Mouse (Mus musculus): ENCODE results near the gene Mctp2. TPM values are rescaled to one million over a fixed set of nuclear protein-coding genes. Genes with fewer than 3 reads are reported as not detected.

Gene Mctp2
- polyA plus RNA-seq, 1 experiment from 2014 or later = 4.1 TPM

GRCm38 (mm10) chr7:72145726-72146520 is 160.5 kb downstream of the Mctp2 start:
- DNase-seq (ENCODE audit: low spot score) (no peak), ATAC-seq (replicated peaks; ENCODE audit: low FRiP score, low read depth) (no peak)
- Histone ChIP-seq H3K36me3 (ENCODE audit: insufficient read depth, low read length) (no peaks in the 10 kb centered on the region), H3K9ac (ENCODE audit: low read depth, low read length) (no peak overlapping the region), H3K9me3 (replicated peaks; ENCODE audit: low read length) (no peaks in the 10 kb centered on the region), H3K4me1 (replicated peaks; ENCODE audit: insufficient read depth, low read length) (no peaks in the 10 kb centered on the region), H3K4me2 (ENCODE audit: low read length) (no peak overlapping the region), H3K4me3 (replicated peaks; ENCODE audit: low read depth, low read length) (no peak overlapping the region), H3K27me3 (ENCODE audit: insufficient read depth, low read length) (no peaks in the 10 kb centered on the region), H3K27ac (no peak overlapping the region)
- 71% methylated on average over 17 of the region's 17 CpGs for WGBS
- TF ChIP-seq CTCF (IDR thresholded peaks at IDR 0.05; ENCODE audit: low read depth) = no peak

GRCm38 (mm10) chr7:72138701-72139100 is 167.7 kb downstream of the Mctp2 start:
- Histone ChIP-seq H3K9me3 (replicated peaks; ENCODE audit: low read length) (no peaks in the 10 kb centered on the region), H3K4me1 (replicated peaks; ENCODE audit: insufficient read depth, low read length) (no peaks in the 10 kb centered on the region), H3K27ac (no peak overlapping the region), H3K4me2 (ENCODE audit: low read length) (no peak overlapping the region), H3K27me3 (ENCODE audit: insufficient read depth, low read length) (no peaks in the 10 kb centered on the region), H3K9ac (ENCODE audit: low read depth, low read length) (no peak overlapping the region), H3K36me3 (ENCODE audit: insufficient read depth, low read length) (no peaks in the 10 kb centered on the region), H3K4me3 (replicated peaks; ENCODE audit: low read depth, low read length) (no peak overlapping the region)
- 94% methylated on average over 4 of the region's 4 CpGs for WGBS
- TF ChIP-seq CTCF (IDR thresholded peaks at IDR 0.05; ENCODE audit: low read depth) = no peak
- no peak for ATAC-seq (replicated peaks; ENCODE audit: low FRiP score, low read depth)
- no peak for DNase-seq (ENCODE audit: low spot score)

- Histone ChIP-seq H3K27ac (no peak overlapping the region), H3K36me3 (ENCODE audit: insufficient read depth, low read length) (no peaks in the 10 kb centered on the region), H3K9ac (ENCODE audit: low read depth, low read length) (no peak overlapping the region), H3K4me1 (replicated peaks; ENCODE audit: insufficient read depth, low read length) (no peaks in the 10 kb centered on the region), H3K27me3 (ENCODE audit: insufficient read depth, low read length) (no peaks in the 10 kb centered on the region), H3K4me3 (replicated peaks; ENCODE audit: low read depth, low read length) (no peak overlapping the region), H3K4me2 (ENCODE audit: low read length) (no peak overlapping the region), H3K9me3 (replicated peaks; ENCODE audit: low read length) (no peaks in the 10 kb centered on the region)
- DNase-seq (ENCODE audit: low spot score) (peak; percentile 19), ATAC-seq (replicated peaks; ENCODE audit: low FRiP score, low read depth) (no peak)
- no peak for TF ChIP-seq CTCF (IDR thresholded peaks at IDR 0.05; ENCODE audit: low read depth)
- 62% methylated on average over 7 of the region's 7 CpGs for WGBS
These were observed 185.4 kb downstream of the Mctp2 start for GRCm38 (mm10) chr7:72120986-72121385.

GRCm38 (mm10) chr7:72119713-72120112 is 186.7 kb downstream of the Mctp2 start:
- H3K27ac ChIP-seq = no peak overlapping the region
- no peak for TF ChIP-seq CTCF (IDR thresholded peaks at IDR 0.05; ENCODE audit: low read depth)
- 79% methylated on average over 3 of the region's 3 CpGs for WGBS
- H3K9me3 ChIP-seq (replicated peaks; ENCODE audit: low read length) = no peaks in the 10 kb centered on the region
- no peak overlapping the region for H3K4me3 ChIP-seq (replicated peaks; ENCODE audit: low read depth, low read length)
- H3K9ac ChIP-seq (ENCODE audit: low read depth, low read length) = no peak overlapping the region
- no peak for DNase-seq (ENCODE audit: low spot score)
- no peaks in the 10 kb centered on the region for H3K36me3 ChIP-seq (ENCODE audit: insufficient read depth, low read length)
- H3K4me2 ChIP-seq (ENCODE audit: low read length) = no peak overlapping the region
- H3K27me3 ChIP-seq (ENCODE audit: insufficient read depth, low read length) = no peaks in the 10 kb centered on the region
- no peak for ATAC-seq (replicated peaks; ENCODE audit: low FRiP score, low read depth)
- H3K4me1 ChIP-seq (replicated peaks; ENCODE audit: insufficient read depth, low read length) = no peaks in the 10 kb centered on the region

GRCm38 (mm10) chr7:72117376-72118077 is 188.9 kb downstream of the Mctp2 start:
- Histone ChIP-seq H3K27ac (no peak overlapping the region), H3K4me3 (replicated peaks; ENCODE audit: low read depth, low read length) (no peak overlapping the region), H3K4me2 (ENCODE audit: low read length) (no peak overlapping the region), H3K9me3 (replicated peaks; ENCODE audit: low read length) (no peaks in the 10 kb centered on the region), H3K36me3 (ENCODE audit: insufficient read depth, low read length) (no peaks in the 10 kb centered on the region), H3K4me1 (replicated peaks; ENCODE audit: insufficient read depth, low read length) (no peaks in the 10 kb centered on the region), H3K9ac (ENCODE audit: low read depth, low read length) (no peak overlapping the region), H3K27me3 (ENCODE audit: insufficient read depth, low read length) (no peaks in the 10 kb centered on the region)
- TF ChIP-seq CTCF (IDR thresholded peaks at IDR 0.05; ENCODE audit: low read depth) = no peak
- ATAC-seq (replicated peaks; ENCODE audit: low FRiP score, low read depth) = no peak
- WGBS = 59% methylated on average over 4 of the region's 4 CpGs
- no peak for DNase-seq (ENCODE audit: low spot score)

- Histone ChIP-seq H3K36me3 (ENCODE audit: insufficient read depth, low read length) (no peaks in the 10 kb centered on the region), H3K27me3 (ENCODE audit: insufficient read depth, low read length) (no peaks in the 10 kb centered on the region), H3K4me1 (replicated peaks; ENCODE audit: insufficient read depth, low read length) (no peaks in the 10 kb centered on the region), H3K4me3 (replicated peaks; ENCODE audit: low read depth, low read length) (no peak overlapping the region), H3K9me3 (replicated peaks; ENCODE audit: low read length) (no peaks in the 10 kb centered on the region), H3K27ac (no peak overlapping the region), H3K4me2 (ENCODE audit: low read length) (no peak overlapping the region), H3K9ac (ENCODE audit: low read depth, low read length) (no peak overlapping the region)
- ATAC-seq (replicated peaks; ENCODE audit: low FRiP score, low read depth) (no peak), DNase-seq (ENCODE audit: low spot score) (no peak)
- 87% methylated on average over 2 of the region's 2 CpGs for WGBS
- no peak for TF ChIP-seq CTCF (IDR thresholded peaks at IDR 0.05; ENCODE audit: low read depth)
These were observed 191.3 kb downstream of the Mctp2 start for GRCm38 (mm10) chr7:72115073-72115472.

Measured in kidney, postnatal 0 days (tissue).